Mouse (Mus musculus): ENCODE results near the gene Tacc3. TPM values are rescaled to one million over a fixed set of nuclear protein-coding genes. Genes with fewer than 3 reads are reported as not detected.

Tacc3 gene
- polyA plus RNA-seq, 1 experiment from 2014 or later, result 325 TPM

- H3K4me1 ChIP-seq, result no peaks in the 10 kb centered on the region
- no peaks in the 10 kb centered on the region for H3K9me3 ChIP-seq (replicated peaks)
- no peak overlapping the region for H3K4me3 ChIP-seq
- DNase-seq (ENCODE audit: low spot score), result no peak
- WGBS, result 91% methylated on average over 3 of the region's 3 CpGs
- no peaks in the 10 kb centered on the region for H3K27me3 ChIP-seq (ENCODE audit: low read depth, poor library complexity, severe bottlenecking)
- H3K27ac ChIP-seq, result no peak overlapping the region
- peaks cover 79% of the 10 kb centered on the region for H3K36me3 ChIP-seq
Observed at GRCm38 (mm10) chr5:33637606-33638350, 20.1 kb upstream of the Tacc3 start.

DNA sequence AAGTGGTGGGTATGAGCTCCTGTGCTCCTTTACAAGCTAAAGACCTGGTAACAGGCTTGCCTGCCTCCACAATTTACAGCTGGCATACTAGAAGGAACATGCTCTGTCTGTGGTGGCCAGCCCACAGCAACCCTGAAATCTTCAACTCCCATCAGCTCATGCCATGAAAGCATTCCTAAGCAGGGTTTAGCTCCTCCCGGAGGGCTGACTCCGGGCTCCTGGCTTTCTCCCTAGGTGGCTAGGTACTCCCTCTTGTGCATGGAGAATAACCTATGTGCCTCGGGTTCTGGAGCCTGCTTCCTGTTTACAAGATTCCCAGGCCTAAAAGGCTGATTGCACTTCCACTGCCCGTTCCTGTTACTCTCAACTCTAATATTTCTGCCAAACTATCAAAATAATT is 19.1 kb upstream of the Tacc3 start:
- DNase-seq (ENCODE audit: low spot score), result no peak
- Histone ChIP-seq H3K4me3 (no peak overlapping the region), H3K36me3 (peaks cover 89% of the 10 kb centered on the region), H3K9me3 (replicated peaks) (no peaks in the 10 kb centered on the region), H3K27me3 (ENCODE audit: low read depth, poor library complexity, severe bottlenecking) (no peaks in the 10 kb centered on the region), H3K4me1 (no peaks in the 10 kb centered on the region), H3K27ac (no peak overlapping the region)
- WGBS, result 68% methylated on average over 4 of the region's 4 CpGs

GRCm38 (mm10) chr5:33640652-33641051 is 17.3 kb upstream of the Tacc3 start:
- Histone ChIP-seq H3K27ac (no peak overlapping the region), H3K4me3 (no peak overlapping the region), H3K27me3 (ENCODE audit: low read depth, poor library complexity, severe bottlenecking) (no peaks in the 10 kb centered on the region), H3K36me3 (peaks cover 94% of the 10 kb centered on the region), H3K9me3 (replicated peaks) (no peaks in the 10 kb centered on the region), H3K4me1 (no peaks in the 10 kb centered on the region)
- WGBS, result 66% methylated on average over 3 of the region's 3 CpGs
- peak; percentile 43 for DNase-seq (ENCODE audit: low spot score)

DNA sequence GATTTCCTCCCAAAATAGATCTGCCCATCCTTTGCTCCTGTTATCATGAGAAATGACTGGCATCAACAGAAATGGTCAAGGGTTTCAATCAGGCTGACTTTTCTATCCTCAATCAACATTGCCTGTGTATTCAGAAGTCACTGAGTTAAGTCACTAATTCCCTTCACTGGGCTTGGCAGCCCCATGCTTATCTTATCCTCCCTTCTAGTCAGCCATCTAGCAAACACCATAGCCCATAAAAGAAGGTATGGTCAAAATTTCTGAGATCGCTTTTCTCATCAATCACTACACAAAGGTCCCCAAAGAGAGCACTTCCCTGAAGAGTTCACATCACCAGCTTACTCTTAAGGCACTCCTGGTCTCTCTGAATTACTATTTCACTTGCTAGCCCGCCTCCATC is 6.9 kb upstream of the Tacc3 start:
- WGBS, result 20% methylated on average over 2 of the region's 2 CpGs
- Histone ChIP-seq H3K27me3 (ENCODE audit: low read depth, poor library complexity, severe bottlenecking) (no peaks in the 10 kb centered on the region), H3K4me1 (peaks cover 28% of the 10 kb centered on the region), H3K36me3 (peaks cover 70% of the 10 kb centered on the region), H3K9me3 (replicated peaks) (no peaks in the 10 kb centered on the region), H3K4me3 (peak overlapping the region; percentile 82), H3K27ac (peak overlapping the region; percentile 99)
- DNase-seq (ENCODE audit: low spot score), result no peak

GRCm38 (mm10) chr5:33651541-33651920 is 6.4 kb upstream of the Tacc3 start:
- peaks cover 65% of the 10 kb centered on the region for H3K36me3 ChIP-seq

GRCm38 (mm10) chr5:33651921-33652782 is 5.8 kb upstream of the Tacc3 start, which contains the start of gene Slbp:
Slbp (minus strand) TSS chr5:33652574.
- H3K4me3 ChIP-seq, result peak within 1 kb of the TSS; percentile 82
- peaks cover 40% of the 10 kb centered on the region for H3K4me1 ChIP-seq
- peak; percentile 97 for DNase-seq (ENCODE audit: low spot score)
- H3K36me3 ChIP-seq, result peaks cover 58% of the 10 kb centered on the region
- no peaks in the 10 kb centered on the region for H3K27me3 ChIP-seq (ENCODE audit: low read depth, poor library complexity, severe bottlenecking)
- under 1% methylated on average over 82 of the region's 82 CpGs for WGBS
- H3K27ac ChIP-seq, result peak within 1 kb of the TSS; percentile 99
- no peaks in the 10 kb centered on the region for H3K9me3 ChIP-seq (replicated peaks)

More at GRCm38 (mm10) chr5:33651541-33651920, 6.4 kb upstream of the Tacc3 start:
- Histone ChIP-seq H3K4me1 (peaks cover 33% of the 10 kb centered on the region), H3K27me3 (ENCODE audit: low read depth, poor library complexity, severe bottlenecking) (no peaks in the 10 kb centered on the region), H3K9me3 (replicated peaks) (no peaks in the 10 kb centered on the region), H3K4me3 (peak overlapping the region; percentile 82), H3K27ac (peak overlapping the region; percentile 99)
- DNase-seq (ENCODE audit: low spot score), result no peak
- under 1% methylated on average over 11 of the region's 11 CpGs for WGBS

GRCm38 (mm10) chr5:33652783-33653173 is 5.2 kb upstream of the Tacc3 start:
- Histone ChIP-seq H3K36me3 (peaks cover 54% of the 10 kb centered on the region), H3K4me1 (peaks cover 44% of the 10 kb centered on the region), H3K9me3 (replicated peaks) (no peaks in the 10 kb centered on the region), H3K27me3 (ENCODE audit: low read depth, poor library complexity, severe bottlenecking) (no peaks in the 10 kb centered on the region), H3K4me3 (peak overlapping the region; percentile 82), H3K27ac (peak overlapping the region; percentile 99)
- no peak for DNase-seq (ENCODE audit: low spot score)
- 3% methylated on average over 9 of the region's 9 CpGs for WGBS

- no peak for DNase-seq (ENCODE audit: low spot score)
- WGBS, result 94% methylated on average over 13 of the region's 13 CpGs
- Histone ChIP-seq H3K27me3 (ENCODE audit: low read depth, poor library complexity, severe bottlenecking) (no peaks in the 10 kb centered on the region), H3K9me3 (replicated peaks) (no peaks in the 10 kb centered on the region), H3K4me3 (no peak overlapping the region), H3K4me1 (peaks cover 48% of the 10 kb centered on the region), H3K27ac (no peak overlapping the region), H3K36me3 (peaks cover 40% of the 10 kb centered on the region)
Observed at GRCm38 (mm10) chr5:33654424-33654823, 3.5 kb upstream of the Tacc3 start.

DNA sequence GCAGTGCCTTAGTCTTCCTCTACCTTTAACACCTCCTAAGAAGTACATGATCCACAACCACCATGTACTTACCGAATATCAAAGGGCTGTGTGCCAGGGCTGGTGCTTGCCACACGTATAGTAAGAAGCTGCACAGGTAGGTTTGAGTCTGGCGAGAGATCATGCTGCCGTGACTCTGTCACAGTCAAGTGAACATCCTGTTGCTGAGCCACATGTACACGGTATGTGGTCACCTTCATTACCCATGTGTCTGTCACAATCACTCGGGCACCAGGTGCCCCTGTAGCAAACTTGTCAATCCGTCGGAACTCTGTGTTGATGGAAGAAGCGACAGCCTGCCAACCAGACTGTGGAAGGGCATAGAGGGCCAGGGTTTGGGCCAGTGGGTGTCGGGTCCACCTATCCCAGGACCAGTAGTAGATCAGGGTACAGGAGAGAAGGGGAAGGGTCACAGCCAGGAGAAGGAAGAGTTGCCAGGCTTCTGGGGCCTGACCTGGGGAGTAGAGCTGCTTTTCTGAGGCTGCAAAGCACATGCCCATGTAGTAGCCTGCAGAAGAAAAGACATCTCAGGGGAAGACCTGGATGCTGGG is 2.6 kb upstream of the Tacc3 start:
- peaks cover 51% of the 10 kb centered on the region for H3K4me1 ChIP-seq
- 91% methylated on average over 10 of the region's 10 CpGs for WGBS
- no peak overlapping the region for H3K4me3 ChIP-seq

GRCm38 (mm10) chr5:33656739-33657138 is 1.2 kb upstream of the Tacc3 start:
- H3K36me3 ChIP-seq, result peaks cover 48% of the 10 kb centered on the region
- H3K4me1 ChIP-seq, result peaks cover 48% of the 10 kb centered on the region
- 38% methylated on average over 1 of the region's 1 CpGs for WGBS

More for the DNA sequence above, 2.6 kb upstream of the Tacc3 start:
- no peaks in the 10 kb centered on the region for H3K9me3 ChIP-seq (replicated peaks)
- no peak for DNase-seq (ENCODE audit: low spot score)
- H3K27me3 ChIP-seq (ENCODE audit: low read depth, poor library complexity, severe bottlenecking), result no peaks in the 10 kb centered on the region
- peaks cover 36% of the 10 kb centered on the region for H3K36me3 ChIP-seq
- no peak overlapping the region for H3K27ac ChIP-seq

GRCm38 (mm10) chr5:33657251-33657786 is 609 bp upstream of the Tacc3 start:
- Histone ChIP-seq H3K9me3 (replicated peaks) (no peaks in the 10 kb centered on the region), H3K36me3 (peaks cover 53% of the 10 kb centered on the region), H3K4me1 (peaks cover 48% of the 10 kb centered on the region), H3K27me3 (ENCODE audit: low read depth, poor library complexity, severe bottlenecking) (no peaks in the 10 kb centered on the region), H3K4me3 (peak overlapping the region; percentile 77), H3K27ac (peak overlapping the region; percentile 94)
- under 1% methylated on average over 32 of the region's 32 CpGs for WGBS
- DNase-seq (ENCODE audit: low spot score), result no peak

More at GRCm38 (mm10) chr5:33656739-33657138, 1.2 kb upstream of the Tacc3 start:
- DNase-seq (ENCODE audit: low spot score), result no peak
- H3K27ac ChIP-seq, result peak overlapping the region; percentile 94
- no peaks in the 10 kb centered on the region for H3K9me3 ChIP-seq (replicated peaks)
- H3K4me3 ChIP-seq, result peak overlapping the region; percentile 77
- no peaks in the 10 kb centered on the region for H3K27me3 ChIP-seq (ENCODE audit: low read depth, poor library complexity, severe bottlenecking)

GRCm38 (mm10) chr5:33658664-33659050 is 729 bp downstream of the Tacc3 start:
- WGBS, result 0% methylated on average over 26 of the region's 26 CpGs
- peaks cover 38% of the 10 kb centered on the region for H3K4me1 ChIP-seq
- H3K9me3 ChIP-seq (replicated peaks), result no peaks in the 10 kb centered on the region
- H3K27ac ChIP-seq, result peak overlapping the region; percentile 94
- no peaks in the 10 kb centered on the region for H3K27me3 ChIP-seq (ENCODE audit: low read depth, poor library complexity, severe bottlenecking)
- H3K4me3 ChIP-seq, result peak overlapping the region; percentile 77
- peaks cover 59% of the 10 kb centered on the region for H3K36me3 ChIP-seq
- DNase-seq (ENCODE audit: low spot score), result no peak
